Mouse (Mus musculus) liver, embryonic 14.5 days (tissue): ENCODE data around the gene Zfp27.

ENCODE experiments used
- CTCF ChIP-seq: IDR thresholded peaks from 2 replicates; pipeline ENCODE4 v1.5.1; 2016; ENCODE audit warnings: antibody characterized with exemption, low read depth, control low read depth
- EP300 ChIP-seq: IDR thresholded peaks from 2 replicates; pipeline ENCODE4 v1.6.1; 2016; ENCODE audit warnings: antibody characterized with exemption, low read depth

GRCm38 (mm10) chr7:29904101-29904500 lies 2.3 kb downstream of the Zfp27 start:
- TF ChIP-seq CTCF = no peak
- no peak for TF ChIP-seq EP300
